Mouse (Mus musculus): ENCODE data around the gene Sim1. TPM values are rescaled to one million over a fixed set of nuclear protein-coding genes. Genes with fewer than 3 reads are reported as not detected.

The Sim1 gene
- not detected for polyA plus RNA-seq (2017; shearing (Covaris generic))

DNA sequence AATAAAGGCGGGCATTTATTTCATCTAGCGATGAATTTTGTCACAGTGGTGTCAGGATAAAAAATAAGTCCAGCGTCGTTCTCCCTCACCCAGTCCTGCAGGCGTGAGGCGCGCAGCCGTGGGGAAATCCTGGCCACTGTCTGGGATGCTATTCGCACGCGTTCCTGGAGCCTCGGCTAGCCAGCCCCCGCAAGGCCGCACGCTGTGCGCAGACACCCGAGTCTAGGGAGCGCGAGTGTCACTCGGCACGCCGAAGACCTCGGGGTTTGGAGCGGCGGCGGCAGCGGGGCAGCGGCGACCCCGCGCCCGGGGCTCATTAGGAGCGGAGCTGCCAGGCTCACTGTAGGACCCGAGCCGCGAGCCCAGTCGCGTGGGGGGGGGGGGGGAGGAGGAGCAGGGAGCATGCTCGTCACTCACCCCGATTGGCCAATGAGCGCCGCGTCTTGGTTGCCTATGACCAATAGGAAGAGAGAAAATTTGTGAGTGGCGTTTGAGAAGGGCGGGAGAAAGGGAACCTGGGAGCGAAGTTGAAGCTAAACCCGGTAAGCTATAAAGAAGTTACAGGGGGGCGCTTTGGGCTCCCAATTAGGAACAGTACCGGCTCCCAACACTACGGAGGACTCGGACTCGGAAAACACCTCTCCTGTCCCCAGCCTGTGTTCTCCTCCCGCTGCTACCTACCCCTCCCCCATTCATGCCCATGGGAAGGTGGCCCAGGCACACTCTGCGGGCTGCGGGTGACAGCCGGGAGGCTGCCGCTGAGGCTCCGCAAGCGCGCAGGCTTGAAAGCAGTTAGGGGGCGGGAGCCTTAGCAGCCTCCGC, at the start of gene Sim1:
Sim1 (plus strand) TSS at position 585 of the 822 bp plus-strand sequence.

